Mouse (Mus musculus): ENCODE results near the gene Trpm8. TPM values are rescaled to one million over a fixed set of nuclear protein-coding genes. Genes with fewer than 3 reads are reported as not detected.

Trpm8 gene
- polyA plus RNA-seq, 1 experiment from 2014 or later: 0.04 TPM

- H3K4me2 ChIP-seq (ENCODE audit: low read length): no peak overlapping the region
- WGBS: 71% methylated on average over 10 of the region's 10 CpGs
- peaks cover 50% of the 10 kb centered on the region for H3K9me3 ChIP-seq (ENCODE audit: control insufficient read depth, low read length)
Observed at GRCm38 (mm10) chr1:88256886-88257663, 20.4 kb upstream of the Trpm8 start.

GRCm38 (mm10) chr1:88257681-88258080, 19.8 kb upstream of the Trpm8 start:
- whole genome bisulfite sequencing: 76% methylated on average over 6 of the region's 6 CpGs
- no peak overlapping the region for H3K4me2 ChIP-seq (ENCODE audit: low read length)
- H3K4me1 ChIP-seq (ENCODE audit: control insufficient read depth in 2 of 2, insufficient read depth in 2 of 2, low read length in 2 of 2): peaks cover 7 to 18% of the 10 kb centered on the region in 2 experiments
- no peaks in the 10 kb centered on the region for H3K27me3 ChIP-seq (ENCODE audit: control insufficient read depth, insufficient read depth, low read length)
- H3K9ac ChIP-seq (ENCODE audit: low read length): no peak overlapping the region
- ATAC-seq (ENCODE audit: insufficient number of reproducible peaks, insufficient read depth, low FRiP score, low read depth): no peak
- peaks cover 44% of the 10 kb centered on the region for H3K9me3 ChIP-seq (ENCODE audit: control insufficient read depth, low read length)
- no peak overlapping the region for H3K4me3 ChIP-seq (ENCODE audit: control insufficient read depth in 1 of 2, insufficient read depth in 1 of 2, low read depth in 1 of 2, low read length in 2 of 2)
- H3K36me3 ChIP-seq (ENCODE audit: control insufficient read depth, insufficient read depth, low read length): peaks cover 27% of the 10 kb centered on the region
- H3K27ac ChIP-seq (replicated peaks in 1 of 2; ENCODE audit: control insufficient read depth in 1 of 2, insufficient read depth in 1 of 2, low read depth in 2 of 2, low read length in 2 of 2): no peak overlapping the region

More at GRCm38 (mm10) chr1:88256886-88257663, 20.4 kb upstream of the Trpm8 start:
- Histone ChIP-seq H3K4me3 (ENCODE audit: control insufficient read depth in 1 of 2, insufficient read depth in 1 of 2, low read depth in 1 of 2, low read length in 2 of 2) (no peak overlapping the region), H3K4me1 (ENCODE audit: control insufficient read depth in 2 of 2, insufficient read depth in 2 of 2, low read length in 2 of 2) (peaks cover 7 to 12% of the 10 kb centered on the region in 2 experiments), H3K27ac (replicated peaks in 1 of 2; ENCODE audit: control insufficient read depth in 1 of 2, insufficient read depth in 1 of 2, low read depth in 2 of 2, low read length in 2 of 2) (no peak overlapping the region), H3K36me3 (ENCODE audit: control insufficient read depth, insufficient read depth, low read length) (peaks cover 21% of the 10 kb centered on the region), H3K27me3 (ENCODE audit: control insufficient read depth, insufficient read depth, low read length) (no peaks in the 10 kb centered on the region), H3K9ac (ENCODE audit: low read length) (no peak overlapping the region)
- no peak for ATAC-seq (ENCODE audit: insufficient number of reproducible peaks, insufficient read depth, low FRiP score, low read depth)

GRCm38 (mm10) chr1:88258361-88258760, 19.1 kb upstream of the Trpm8 start:
- no peak overlapping the region for H3K4me2 ChIP-seq (ENCODE audit: low read length)
- H3K4me3 ChIP-seq (ENCODE audit: control insufficient read depth in 1 of 2, insufficient read depth in 1 of 2, low read depth in 1 of 2, low read length in 2 of 2): no peak overlapping the region
- no peaks in the 10 kb centered on the region for H3K27me3 ChIP-seq (ENCODE audit: control insufficient read depth, insufficient read depth, low read length)
- H3K4me1 ChIP-seq (ENCODE audit: control insufficient read depth in 2 of 2, insufficient read depth in 2 of 2, low read length in 2 of 2): peaks cover 7 to 22% of the 10 kb centered on the region in 2 experiments
- no peak overlapping the region for H3K9ac ChIP-seq (ENCODE audit: low read length)
- H3K27ac ChIP-seq (replicated peaks in 1 of 2; ENCODE audit: control insufficient read depth in 1 of 2, insufficient read depth in 1 of 2, low read depth in 2 of 2, low read length in 2 of 2): no peak overlapping the region
- WGBS: 68% methylated on average over 6 of the region's 6 CpGs
- peaks cover 34% of the 10 kb centered on the region for H3K36me3 ChIP-seq (ENCODE audit: control insufficient read depth, insufficient read depth, low read length)
- peaks cover 37% of the 10 kb centered on the region for H3K9me3 ChIP-seq (ENCODE audit: control insufficient read depth, low read length)
- ATAC-seq (ENCODE audit: insufficient number of reproducible peaks, insufficient read depth, low FRiP score, low read depth): no peak

- Histone ChIP-seq H3K27ac (replicated peaks in 1 of 2; ENCODE audit: control insufficient read depth in 1 of 2, insufficient read depth in 1 of 2, low read depth in 2 of 2, low read length in 2 of 2) (no peak overlapping the region), H3K27me3 (ENCODE audit: control insufficient read depth, insufficient read depth, low read length) (no peaks in the 10 kb centered on the region), H3K36me3 (ENCODE audit: control insufficient read depth, insufficient read depth, low read length) (peaks cover 41% of the 10 kb centered on the region), H3K9ac (ENCODE audit: low read length) (0 out of 2 replicates have a peak overlapping the region, but pooled peaks have one; percentile 1), H3K4me3 (ENCODE audit: control insufficient read depth in 1 of 2, insufficient read depth in 1 of 2, low read depth in 1 of 2, low read length in 2 of 2) (no peak overlapping the region), H3K4me1 (ENCODE audit: control insufficient read depth in 2 of 2, insufficient read depth in 2 of 2, low read length in 2 of 2) (peaks cover 7 to 22% of the 10 kb centered on the region in 2 experiments), H3K4me2 (ENCODE audit: low read length) (no peak overlapping the region), H3K9me3 (ENCODE audit: control insufficient read depth, low read length) (peaks cover 30% of the 10 kb centered on the region)
- ATAC-seq (ENCODE audit: insufficient number of reproducible peaks, insufficient read depth, low FRiP score, low read depth): no peak
- WGBS: 64% methylated on average over 8 of the region's 8 CpGs
Observed at GRCm38 (mm10) chr1:88258881-88259642, 18.4 kb upstream of the Trpm8 start.

DNA sequence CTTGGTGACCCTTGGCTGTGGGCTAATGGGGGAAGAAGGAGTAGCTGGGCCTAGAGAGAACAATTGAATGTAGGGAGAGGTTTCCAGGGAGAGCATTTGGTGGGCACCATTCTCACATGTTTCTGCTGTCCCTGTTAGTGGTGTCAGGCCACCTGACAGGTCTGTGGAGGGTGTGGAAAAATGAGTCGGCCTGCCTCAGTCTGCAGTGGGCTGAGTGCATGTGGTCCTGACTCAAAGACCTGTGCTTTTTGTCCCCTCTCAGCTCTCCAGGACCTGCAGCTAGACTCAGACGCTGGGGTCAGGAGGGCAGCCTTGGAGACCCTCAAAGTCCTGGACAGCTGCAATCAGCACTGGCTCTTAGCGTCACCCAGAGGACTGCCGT, 17.8 kb upstream of the Trpm8 start:
- H3K36me3 ChIP-seq (ENCODE audit: control insufficient read depth, insufficient read depth, low read length): peaks cover 46% of the 10 kb centered on the region
- no peak for ATAC-seq (ENCODE audit: insufficient number of reproducible peaks, insufficient read depth, low FRiP score, low read depth)
- WGBS: 69% methylated on average over 4 of the region's 4 CpGs

GRCm38 (mm10) chr1:88260114-88260513, 17.3 kb upstream of the Trpm8 start:
- H3K27ac ChIP-seq (replicated peaks in 1 of 2; ENCODE audit: control insufficient read depth in 1 of 2, insufficient read depth in 1 of 2, low read depth in 2 of 2, low read length in 2 of 2): no peak overlapping the region
- no peak for ATAC-seq (ENCODE audit: insufficient number of reproducible peaks, insufficient read depth, low FRiP score, low read depth)
- peaks cover 7 to 27% of the 10 kb centered on the region in 2 experiments for H3K4me1 ChIP-seq (ENCODE audit: control insufficient read depth in 2 of 2, insufficient read depth in 2 of 2, low read length in 2 of 2)
- no peaks in the 10 kb centered on the region for H3K27me3 ChIP-seq (ENCODE audit: control insufficient read depth, insufficient read depth, low read length)
- H3K9me3 ChIP-seq (ENCODE audit: control insufficient read depth, low read length): peaks cover 19% of the 10 kb centered on the region
- peaks cover 51% of the 10 kb centered on the region for H3K36me3 ChIP-seq (ENCODE audit: control insufficient read depth, insufficient read depth, low read length)
- H3K4me2 ChIP-seq (ENCODE audit: low read length): no peak overlapping the region
- 72% methylated on average over 6 of the region's 6 CpGs for WGBS
- H3K4me3 ChIP-seq (ENCODE audit: control insufficient read depth in 1 of 2, insufficient read depth in 1 of 2, low read depth in 1 of 2, low read length in 2 of 2): no peak overlapping the region
- no peak overlapping the region for H3K9ac ChIP-seq (ENCODE audit: low read length)

More for the DNA sequence above, 17.8 kb upstream of the Trpm8 start:
- Histone ChIP-seq H3K9me3 (ENCODE audit: control insufficient read depth, low read length) (peaks cover 24% of the 10 kb centered on the region), H3K9ac (ENCODE audit: low read length) (no peak overlapping the region), H3K4me3 (ENCODE audit: control insufficient read depth in 1 of 2, insufficient read depth in 1 of 2, low read depth in 1 of 2, low read length in 2 of 2) (no peak overlapping the region), H3K4me2 (ENCODE audit: low read length) (no peak overlapping the region), H3K27me3 (ENCODE audit: control insufficient read depth, insufficient read depth, low read length) (no peaks in the 10 kb centered on the region), H3K27ac (replicated peaks in 1 of 2; ENCODE audit: control insufficient read depth in 1 of 2, insufficient read depth in 1 of 2, low read depth in 2 of 2, low read length in 2 of 2) (no peak overlapping the region), H3K4me1 (ENCODE audit: control insufficient read depth in 2 of 2, insufficient read depth in 2 of 2, low read length in 2 of 2) (peaks cover 7 to 23% of the 10 kb centered on the region in 2 experiments)

DNA sequence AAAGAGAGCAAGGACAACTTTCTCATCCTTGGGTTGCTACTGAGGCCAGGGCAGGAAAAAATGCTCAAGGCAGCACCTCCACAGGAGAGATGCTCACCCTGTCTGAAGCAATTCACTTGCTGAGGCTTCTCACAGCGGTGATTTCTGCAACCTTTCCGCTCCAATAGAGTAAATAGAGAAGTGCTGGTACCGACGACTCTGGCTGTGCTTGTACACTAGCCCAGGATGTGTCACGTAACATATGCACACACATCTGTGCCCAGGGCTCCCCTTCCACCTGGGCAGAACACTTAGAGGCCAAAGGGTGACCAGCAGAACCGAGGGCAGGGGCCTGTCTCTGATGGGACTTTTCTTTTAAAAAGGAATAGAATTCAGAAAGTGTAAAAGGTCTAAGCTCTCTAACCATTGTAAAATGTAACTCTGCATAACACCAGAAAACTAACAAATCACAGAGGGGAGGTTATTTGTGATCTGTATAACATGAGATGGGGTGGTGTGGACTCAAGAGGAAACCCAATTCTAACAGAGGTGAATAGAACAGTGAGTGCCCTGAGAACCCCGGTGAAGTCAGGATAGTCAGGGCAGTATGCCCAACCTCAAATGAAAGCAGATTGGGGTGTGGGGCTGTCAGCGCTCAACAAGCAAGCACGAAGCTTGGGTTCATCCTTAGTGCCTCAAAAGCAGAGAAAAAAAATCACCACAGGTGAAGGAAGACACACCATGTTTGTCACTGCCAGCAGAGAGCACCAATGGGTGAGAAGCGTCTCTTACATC, 16.7 kb upstream of the Trpm8 start:
- Histone ChIP-seq H3K36me3 (ENCODE audit: control insufficient read depth, insufficient read depth, low read length) (peaks cover 58% of the 10 kb centered on the region), H3K27ac (replicated peaks in 1 of 2; ENCODE audit: control insufficient read depth in 1 of 2, insufficient read depth in 1 of 2, low read depth in 2 of 2, low read length in 2 of 2) (no peak overlapping the region), H3K27me3 (ENCODE audit: control insufficient read depth, insufficient read depth, low read length) (no peaks in the 10 kb centered on the region), H3K9me3 (ENCODE audit: control insufficient read depth, low read length) (peaks cover 17% of the 10 kb centered on the region), H3K4me2 (ENCODE audit: low read length) (no peak overlapping the region), H3K4me1 (ENCODE audit: control insufficient read depth in 2 of 2, insufficient read depth in 2 of 2, low read length in 2 of 2) (peaks cover 7 to 29% of the 10 kb centered on the region in 2 experiments), H3K4me3 (ENCODE audit: control insufficient read depth in 1 of 2, insufficient read depth in 1 of 2, low read depth in 1 of 2, low read length in 2 of 2) (no peak overlapping the region), H3K9ac (ENCODE audit: low read length) (no peak overlapping the region)
- ATAC-seq (ENCODE audit: insufficient number of reproducible peaks, insufficient read depth, low FRiP score, low read depth): no peak
- 83% methylated on average over 10 of the region's 10 CpGs for WGBS
